Mouse (Mus musculus) small intestine, adult 2 months (tissue): Measurements from ENCODE around the gene Mcoln1. TPM values are rescaled to one million over a fixed set of nuclear protein-coding genes. Genes with fewer than 3 reads are reported as not detected.

Experiments used
- H3K27ac ChIP-seq: fragments of 200-500 bp; 2 replicates; pipeline ENCODE4 v1.5.1; 2012; ENCODE audit warnings: low read depth, low read length, control low read depth, inconsistent platforms; ENCODE audit not compliant: insufficient read depth
- H3K27me3 ChIP-seq: fragments of 200-500 bp; 2 replicates; pipeline ENCODE4 v1.6.1; 2012; ENCODE audit warnings: mild to moderate bottlenecking, moderate library complexity, low read length, inconsistent platforms; ENCODE audit not compliant: control insufficient read depth, insufficient read depth
- H3K36me3 ChIP-seq: fragments of 200-500 bp; 2 replicates; pipeline ENCODE4 v1.6.1; 2012; ENCODE audit warnings: mild to moderate bottlenecking, low read length, control low read depth, inconsistent platforms; ENCODE audit not compliant: control insufficient read depth, insufficient read depth
- H3K4me1 ChIP-seq: fragments of 200-500 bp; 2 replicates; pipeline ENCODE4 v1.6.1; 2012; ENCODE audit warnings: low read length, inconsistent platforms, mixed read lengths; ENCODE audit not compliant: control insufficient read depth, insufficient read depth, insufficient read length
- H3K4me3 ChIP-seq: fragments of 200-500 bp; 2 replicates; pipeline ENCODE4 v1.5.1; 2012; ENCODE audit warnings: low read depth, mild to moderate bottlenecking, control low read depth, inconsistent platforms, low read length, moderate library complexity
- CTCF ChIP-seq: fragments of 200-500 bp; IDR thresholded peaks from 2 replicates; pipeline ENCODE4 v1.5.1; 2012; ENCODE audit warnings: low read depth, mild to moderate bottlenecking, control low read depth, inconsistent platforms, low read length, moderate library complexity, mixed read lengths; ENCODE audit not compliant: insufficient replicate concordance, insufficient read length; ENCODE audit errors: extremely low read depth
- POLR2A ChIP-seq: fragments of 200-500 bp; IDR thresholded peaks from 2 replicates; pipeline ENCODE4 v1.6.1; 2012; ENCODE audit warnings: low read depth, mild to moderate bottlenecking, control low read depth, inconsistent platforms, low read length, moderate library complexity
- WGBS: fragments of 180-500 bp; shearing (Covaris S2); methylation state at CpG from one replicate; pipeline ENCODE4 v1.1.7; 2018; 5-methylcytosine and 5-hydroxymethylcytosine counted together
- polyA plus RNA-seq: library from polyadenylated mRNA; depleted of rRNA; stranded (reverse); fragments of >200 nt; gene quantifications from 2 replicates; pipeline ENCODE4 v1.2.3, GENCODE M21; 2012

Gene Mcoln1
- polyA plus RNA-seq, 1 experiment: 389 TPM

GRCm38 (mm10) chr8:3485192-3485591 lies 15.1 kb upstream of the Mcoln1 start:
- Histone ChIP-seq H3K4me3 (no peak overlapping the region), H3K27ac (no peak overlapping the region), H3K4me1 (peaks cover 2% of the 10 kb centered on the region; the same call in 1 of the 2 replicates), H3K27me3 (no peaks in the 10 kb centered on the region), H3K36me3 (no peaks in the 10 kb centered on the region)
- 21% methylated on average over 5 of the region's 5 CpGs for WGBS
- TF ChIP-seq POLR2A: no peak
- no peak for TF ChIP-seq CTCF

GRCm38 (mm10) chr8:3492901-3493844 lies 7.1 kb upstream of the Mcoln1 start, which contains the start of gene Zfp358:
Gene Zfp358, plus strand, starts transcription at chr8:3493138.
- WGBS: under 1% methylated on average over 61 of the region's 64 CpGs
- Histone ChIP-seq H3K27ac (no peak within 1 kb of the TSS), H3K27me3 (no peaks in the 10 kb centered on the region), H3K4me3 (peak within 1 kb of the TSS; percentile 99), H3K36me3 (peaks cover 3% of the 10 kb centered on the region), H3K4me1 (no peaks in the 10 kb centered on the region)
- TF ChIP-seq POLR2A: no peak
- no peak for TF ChIP-seq CTCF

DNA sequence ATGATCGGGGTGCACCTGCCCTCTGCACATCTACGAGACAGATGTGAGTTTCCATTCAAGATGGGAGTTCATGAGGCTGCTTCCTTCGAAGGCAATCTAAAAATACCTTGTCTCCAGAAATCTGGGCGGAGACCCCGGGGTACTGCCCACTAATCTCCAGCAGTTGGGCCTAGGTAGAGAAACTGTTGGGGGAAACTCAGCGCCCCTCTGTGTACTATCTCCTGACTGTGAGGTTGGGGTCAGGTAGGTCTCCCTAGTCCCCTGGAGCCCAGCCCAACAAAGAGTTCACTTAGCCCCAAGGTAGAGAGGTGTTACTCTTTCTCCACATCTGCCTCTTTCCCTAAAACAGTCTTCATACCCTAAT lies 6.4 kb upstream of the Mcoln1 start:
- H3K4me3 ChIP-seq: no peak overlapping the region
- peaks cover 3% of the 10 kb centered on the region for H3K36me3 ChIP-seq
- WGBS: 18% methylated on average over 6 of the region's 6 CpGs
- H3K27ac ChIP-seq: no peak overlapping the region
- no peaks in the 10 kb centered on the region for H3K4me1 ChIP-seq
- no peak for TF ChIP-seq POLR2A
- TF ChIP-seq CTCF: no peak
- no peaks in the 10 kb centered on the region for H3K27me3 ChIP-seq

DNA sequence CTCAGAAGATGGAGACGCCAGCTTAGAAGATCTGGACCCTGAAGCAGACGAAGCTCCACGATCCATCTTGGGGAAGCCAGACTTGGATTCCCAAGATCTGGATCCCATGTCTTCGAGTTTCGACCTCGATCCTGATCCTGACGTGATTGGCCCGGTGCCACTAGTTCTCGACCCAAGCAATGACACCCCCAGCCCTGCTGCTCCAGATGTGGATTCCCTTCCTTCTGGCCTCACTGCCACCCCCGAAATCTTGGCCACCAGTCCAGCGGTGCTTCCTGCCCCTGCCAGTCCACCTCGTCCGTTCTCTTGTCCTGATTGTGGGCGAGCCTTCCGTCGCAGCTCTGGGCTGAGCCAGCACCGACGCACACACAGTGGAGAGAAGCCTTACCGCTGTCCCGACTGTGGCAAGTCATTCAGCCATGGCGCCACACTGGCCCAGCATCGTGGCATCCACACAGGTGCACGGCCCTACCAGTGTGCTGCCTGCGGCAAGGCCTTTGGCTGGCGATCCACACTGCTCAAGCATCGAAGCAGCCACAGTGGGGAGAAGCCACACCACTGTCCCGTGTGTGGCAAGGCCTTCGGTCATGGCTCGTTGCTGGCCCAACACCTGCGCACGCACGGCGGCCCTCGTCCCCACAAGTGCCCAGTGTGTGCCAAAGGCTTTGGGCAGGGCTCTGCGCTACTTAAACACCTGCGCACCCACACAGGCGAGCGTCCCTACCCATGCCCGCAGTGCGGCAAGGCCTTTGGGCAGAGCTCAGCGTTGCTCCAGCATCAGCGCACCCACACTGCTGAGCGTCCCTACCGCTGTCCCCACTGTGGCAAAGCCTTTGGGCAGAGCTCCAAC lies 4.5 kb upstream of the Mcoln1 start:
- TF ChIP-seq CTCF (no peak), POLR2A (no peak)
- H3K36me3 ChIP-seq: peaks cover 3% of the 10 kb centered on the region
- WGBS: 96% methylated on average over 44 of the region's 44 CpGs
- H3K4me3 ChIP-seq: no peak overlapping the region
- H3K27me3 ChIP-seq: no peaks in the 10 kb centered on the region
- no peaks in the 10 kb centered on the region for H3K4me1 ChIP-seq
- no peak overlapping the region for H3K27ac ChIP-seq

GRCm38 (mm10) chr8:3496428-3496748 lies 3.9 kb upstream of the Mcoln1 start:
- Histone ChIP-seq H3K27ac (no peak overlapping the region), H3K27me3 (no peaks in the 10 kb centered on the region), H3K36me3 (peaks cover 3% of the 10 kb centered on the region), H3K4me1 (peaks cover 5% of the 10 kb centered on the region; the same call in 1 of the 2 replicates), H3K4me3 (no peak overlapping the region)
- TF ChIP-seq POLR2A: no peak
- no peak for TF ChIP-seq CTCF
- 94% methylated on average over 15 of the region's 15 CpGs for WGBS

DNA sequence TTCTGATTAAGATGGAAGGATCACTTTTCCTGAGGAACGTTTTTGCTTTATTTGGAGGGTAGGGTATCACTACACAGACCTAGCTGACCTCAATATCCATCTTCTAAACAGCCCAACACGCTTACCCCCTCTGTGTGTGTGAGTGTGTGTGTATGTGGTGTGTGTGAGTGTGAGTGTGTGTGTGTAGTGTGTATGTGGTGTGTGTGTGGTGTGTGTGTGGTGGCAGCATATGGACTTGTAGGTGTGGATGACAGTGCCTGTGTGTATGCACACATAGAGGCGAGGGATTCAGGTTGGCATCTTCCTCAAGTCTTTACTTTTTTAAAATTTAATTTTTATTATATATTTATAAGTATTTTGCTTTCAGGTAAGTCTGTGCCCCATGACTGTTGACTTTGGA lies 1.7 kb upstream of the Mcoln1 start:
- no peak for TF ChIP-seq POLR2A
- no peak for TF ChIP-seq CTCF
- H3K27me3 ChIP-seq: no peaks in the 10 kb centered on the region
- H3K4me3 ChIP-seq: no peak overlapping the region
- H3K36me3 ChIP-seq: peaks cover 3% of the 10 kb centered on the region
- peaks cover 7% of the 10 kb centered on the region; the same call in 1 of the 2 replicates for H3K4me1 ChIP-seq
- H3K27ac ChIP-seq: no peak overlapping the region
- 89% methylated on average over 3 of the region's 3 CpGs for WGBS

DNA sequence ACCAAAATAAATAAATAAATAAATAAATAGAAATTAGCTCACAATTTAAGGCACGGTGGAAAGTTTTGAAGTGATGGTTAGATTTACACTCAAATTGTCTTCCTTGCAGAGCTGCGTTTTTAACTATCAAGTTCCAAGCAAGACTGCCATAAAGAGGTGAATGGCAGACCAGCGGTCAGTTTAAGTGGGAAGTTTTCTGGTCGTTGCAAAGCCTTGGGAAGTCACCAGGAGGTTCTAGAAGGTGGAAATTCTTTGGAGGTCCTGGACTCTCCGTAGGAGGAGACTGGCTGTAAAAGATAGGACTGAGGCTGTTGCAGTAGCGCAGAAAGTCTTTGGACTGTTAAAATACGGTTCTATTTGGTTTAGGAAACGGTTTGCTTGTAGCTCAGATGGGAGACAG lies 506 bp upstream of the Mcoln1 start:
- Histone ChIP-seq H3K36me3 (peaks cover 3% of the 10 kb centered on the region), H3K4me1 (peaks cover 10% of the 10 kb centered on the region; the same call in 1 of the 2 replicates)
- WGBS: 3% methylated on average over 8 of the region's 8 CpGs

More for the DNA sequence above, 506 bp upstream of the Mcoln1 start:
- H3K27ac ChIP-seq: peak overlapping the region; percentile 64
- no peak for TF ChIP-seq CTCF
- no peak for TF ChIP-seq POLR2A
- H3K4me3 ChIP-seq: peak overlapping the region; percentile 81
- no peaks in the 10 kb centered on the region for H3K27me3 ChIP-seq
